Mouse (Mus musculus): ENCODE results near the gene 2310039H08Rik. TPM values are rescaled to one million over a fixed set of nuclear protein-coding genes. Genes with fewer than 3 reads are reported as not detected.

Gene 2310039H08Rik
- polyA plus RNA-seq, 1 experiment from 2014 or later: 57.9 TPM

DNA sequence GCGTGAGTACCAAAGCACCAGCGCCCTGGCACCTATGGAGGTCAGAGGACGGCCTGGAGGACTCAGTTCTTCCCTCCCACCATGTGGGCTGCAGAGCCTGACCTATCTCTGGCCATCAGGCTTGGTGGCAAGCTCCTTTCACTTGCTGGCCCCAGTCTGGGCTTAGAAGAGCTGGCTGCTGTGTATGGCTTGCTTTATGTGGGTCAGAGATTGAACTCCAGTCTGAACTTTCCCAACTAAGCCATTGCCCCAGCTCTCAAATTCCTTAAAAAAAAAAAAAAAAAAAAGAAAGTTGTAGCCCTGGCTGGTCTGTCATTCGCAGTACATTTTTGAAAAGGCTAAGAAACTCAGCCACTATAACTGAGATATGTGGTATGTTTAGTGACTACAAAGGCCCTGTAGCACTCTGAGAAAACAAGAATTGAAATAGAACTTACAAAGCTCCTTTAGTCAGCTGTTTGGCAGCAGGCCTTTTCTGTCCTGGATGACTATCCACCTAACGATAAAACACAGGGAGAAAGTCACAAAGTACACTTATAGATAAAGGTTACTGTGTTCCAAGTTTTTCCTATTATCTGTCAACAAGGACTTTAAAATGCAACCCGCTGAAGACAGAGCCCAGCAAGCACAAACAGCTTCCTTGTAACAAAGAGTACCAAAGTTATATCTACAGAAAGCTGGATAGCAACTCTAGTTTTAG, 36.8 kb downstream of the 2310039H08Rik start:
- Histone ChIP-seq H3K27me3 (ENCODE audit: control insufficient read depth, insufficient read depth, low read length) (no peaks in the 10 kb centered on the region), H3K27ac (ENCODE audit: low read depth, low read length) (no peak overlapping the region), H3K9ac (ENCODE audit: low read length) (no peak overlapping the region), H3K4me2 (no peak overlapping the region), H3K4me1 (ENCODE audit: control insufficient read depth, insufficient read depth, low read length) (no peaks in the 10 kb centered on the region; the same call in 1 of the 2 replicates), H3K9me3 (ENCODE audit: control insufficient read depth, low read length) (no peaks in the 10 kb centered on the region), H3K4me3 (ENCODE audit: low read depth, low read length) (no peak overlapping the region), H3K36me3 (ENCODE audit: control insufficient read depth, insufficient read depth, low read length) (peaks cover 10% of the 10 kb centered on the region)
- DNase-seq (ENCODE audit: low spot score, missing footprints) (no peak), ATAC-seq (ENCODE audit: low FRiP score) (no peak)
- WGBS: 92% methylated on average over 6 of the region's 6 CpGs

DNA sequence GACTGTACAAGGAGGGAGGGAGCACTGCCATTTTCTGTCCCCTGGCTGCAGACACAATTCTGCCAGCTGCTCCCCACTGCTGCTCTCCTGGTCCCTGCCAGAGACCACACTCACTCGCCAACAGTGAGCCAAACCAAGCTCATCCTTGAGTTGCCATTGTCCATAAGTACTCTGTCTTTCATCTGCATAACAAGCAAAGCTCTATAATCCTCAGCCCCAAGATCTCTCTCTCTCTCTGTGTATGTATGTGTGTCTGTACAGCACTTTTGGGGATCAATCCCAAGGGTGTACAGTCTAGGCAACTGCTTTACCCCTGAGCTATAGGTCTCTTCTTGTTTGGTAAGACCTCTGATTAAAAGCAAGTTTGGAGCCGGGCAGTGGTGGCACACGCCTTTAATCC, 38.2 kb downstream of the 2310039H08Rik start:
- Histone ChIP-seq H3K27ac (ENCODE audit: low read depth, low read length) (no peak overlapping the region), H3K36me3 (ENCODE audit: control insufficient read depth, insufficient read depth, low read length) (peaks cover 10% of the 10 kb centered on the region), H3K4me1 (ENCODE audit: control insufficient read depth, insufficient read depth, low read length) (no peaks in the 10 kb centered on the region; the same call in 1 of the 2 replicates), H3K4me3 (ENCODE audit: low read depth, low read length) (no peak overlapping the region), H3K27me3 (ENCODE audit: control insufficient read depth, insufficient read depth, low read length) (no peaks in the 10 kb centered on the region), H3K9me3 (ENCODE audit: control insufficient read depth, low read length) (no peaks in the 10 kb centered on the region), H3K9ac (ENCODE audit: low read length) (no peak overlapping the region), H3K4me2 (no peak overlapping the region)
- DNase-seq (ENCODE audit: low spot score, missing footprints) (no peak), ATAC-seq (ENCODE audit: low FRiP score) (no peak)
- WGBS: 82% methylated on average over 3 of the region's 3 CpGs

DNA sequence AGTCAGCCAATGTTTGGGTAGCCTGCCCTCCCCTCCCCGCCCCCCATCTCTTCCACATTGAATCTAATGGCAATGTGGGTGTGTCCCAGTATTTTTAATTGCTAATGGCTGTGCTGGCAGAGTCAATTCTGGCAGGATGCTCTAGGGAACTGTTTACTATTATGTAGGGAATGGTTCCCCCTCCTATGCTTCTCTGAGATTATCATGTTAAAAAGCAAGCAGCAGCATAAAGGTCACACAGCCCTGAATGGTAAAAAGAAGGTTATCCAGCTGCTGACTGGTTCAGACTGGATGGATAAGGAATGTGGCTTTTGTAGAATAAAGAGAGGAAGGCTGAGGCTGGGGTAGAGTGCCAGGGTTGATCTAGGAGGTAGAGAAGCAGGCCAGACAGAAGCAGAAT, 40.0 kb downstream of the 2310039H08Rik start:
- Histone ChIP-seq H3K4me1 (ENCODE audit: control insufficient read depth, insufficient read depth, low read length) (no peaks in the 10 kb centered on the region; the same call in 1 of the 2 replicates), H3K4me3 (ENCODE audit: low read depth, low read length) (no peak overlapping the region), H3K36me3 (ENCODE audit: control insufficient read depth, insufficient read depth, low read length) (peaks cover 5% of the 10 kb centered on the region), H3K9me3 (ENCODE audit: control insufficient read depth, low read length) (no peaks in the 10 kb centered on the region), H3K9ac (ENCODE audit: low read length) (no peak overlapping the region), H3K27ac (ENCODE audit: low read depth, low read length) (no peak overlapping the region), H3K4me2 (no peak overlapping the region), H3K27me3 (ENCODE audit: control insufficient read depth, insufficient read depth, low read length) (no peaks in the 10 kb centered on the region)
- ATAC-seq (ENCODE audit: low FRiP score) (no peak), DNase-seq (ENCODE audit: low spot score, missing footprints) (no peak)
- 92% methylated on average over 1 of the region's 1 CpGs for WGBS

DNA sequence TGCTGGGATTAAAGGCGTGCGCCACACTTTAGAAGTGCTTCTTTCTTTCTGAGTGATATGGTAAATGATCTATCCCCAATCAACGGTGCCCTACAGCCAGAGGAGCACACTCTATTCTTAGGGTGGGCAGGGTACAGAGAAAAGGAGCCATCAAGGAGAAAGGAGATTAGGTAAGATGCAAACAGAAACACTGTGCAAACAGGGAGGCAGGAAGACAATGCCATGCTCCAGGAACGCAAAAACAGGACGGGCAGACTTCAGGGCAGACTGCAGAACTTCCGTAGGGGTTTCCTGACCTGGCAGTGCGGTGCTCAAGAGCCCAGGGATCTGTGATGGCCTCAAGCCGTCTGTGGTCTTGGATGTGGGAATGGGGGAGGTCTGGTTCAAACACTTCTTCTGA, 41.2 kb downstream of the 2310039H08Rik start:
- Histone ChIP-seq H3K4me3 (ENCODE audit: low read depth, low read length) (no peak overlapping the region), H3K4me1 (ENCODE audit: control insufficient read depth, insufficient read depth, low read length) (no peaks in the 10 kb centered on the region; the same call in 1 of the 2 replicates), H3K27me3 (ENCODE audit: control insufficient read depth, insufficient read depth, low read length) (no peaks in the 10 kb centered on the region), H3K27ac (ENCODE audit: low read depth, low read length) (no peak overlapping the region), H3K9ac (ENCODE audit: low read length) (no peak overlapping the region), H3K36me3 (ENCODE audit: control insufficient read depth, insufficient read depth, low read length) (peaks cover 2% of the 10 kb centered on the region; the same call in 1 of the 2 replicates), H3K9me3 (ENCODE audit: control insufficient read depth, low read length) (no peaks in the 10 kb centered on the region), H3K4me2 (no peak overlapping the region)
- WGBS: 86% methylated on average over 8 of the region's 8 CpGs
- ATAC-seq (ENCODE audit: low FRiP score) (no peak), DNase-seq (ENCODE audit: low spot score, missing footprints) (no peak)

DNA sequence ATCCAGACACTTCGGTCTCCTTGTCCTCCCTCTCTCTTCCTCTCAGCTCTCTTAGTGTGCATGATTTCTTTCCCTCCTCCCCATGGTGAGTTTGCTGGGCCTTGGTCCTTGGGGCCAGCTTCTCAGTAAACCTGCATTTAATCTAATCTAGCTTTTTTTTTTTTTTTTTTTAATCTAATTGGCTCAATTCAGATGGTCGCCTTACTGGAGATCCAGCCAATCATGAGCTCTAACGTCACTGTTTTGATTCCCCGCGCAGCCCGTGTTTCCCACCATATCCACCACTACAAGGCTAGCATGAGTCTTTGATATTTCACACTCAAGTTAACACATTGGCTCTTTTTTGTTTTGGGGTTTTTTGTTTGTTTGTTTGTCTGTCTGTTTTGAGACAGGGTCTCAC, 42.1 kb downstream of the 2310039H08Rik start:
- ATAC-seq (ENCODE audit: low FRiP score) (no peak), DNase-seq (ENCODE audit: low spot score, missing footprints) (no peak)
- WGBS: 92% methylated on average over 6 of the region's 6 CpGs
- Histone ChIP-seq H3K36me3 (ENCODE audit: control insufficient read depth, insufficient read depth, low read length) (no peaks in the 10 kb centered on the region; the same call in 1 of the 2 replicates), H3K9ac (ENCODE audit: low read length) (no peak overlapping the region), H3K4me1 (ENCODE audit: control insufficient read depth, insufficient read depth, low read length) (no peaks in the 10 kb centered on the region; the same call in 1 of the 2 replicates), H3K27me3 (ENCODE audit: control insufficient read depth, insufficient read depth, low read length) (no peaks in the 10 kb centered on the region), H3K4me3 (ENCODE audit: low read depth, low read length) (no peak overlapping the region), H3K9me3 (ENCODE audit: control insufficient read depth, low read length) (no peaks in the 10 kb centered on the region), H3K4me2 (no peak overlapping the region), H3K27ac (ENCODE audit: low read depth, low read length) (no peak overlapping the region)

DNA sequence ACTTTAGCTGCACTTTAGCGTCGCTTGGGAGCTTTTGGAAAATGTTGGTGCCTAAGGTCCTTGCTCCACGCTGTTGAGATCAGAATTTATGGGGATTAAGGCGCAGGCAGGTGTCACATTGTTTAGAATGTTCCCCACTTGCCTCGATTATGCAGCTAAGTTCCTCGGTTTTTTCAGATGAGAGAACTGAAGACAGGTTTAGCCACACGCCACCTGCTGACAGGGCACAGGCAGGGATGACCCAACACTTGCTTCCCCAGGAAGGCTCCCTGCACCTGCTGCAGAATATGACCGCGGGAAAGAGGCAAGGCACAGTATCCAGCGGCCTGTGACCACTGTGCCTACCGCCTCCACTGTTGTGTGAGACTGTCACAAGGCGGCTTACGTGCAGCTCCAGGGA, 43.9 kb downstream of the 2310039H08Rik start:
- Histone ChIP-seq H3K4me2 (no peak overlapping the region), H3K9ac (ENCODE audit: low read length) (no peak overlapping the region), H3K36me3 (ENCODE audit: control insufficient read depth, insufficient read depth, low read length) (no peaks in the 10 kb centered on the region; the same call in 1 of the 2 replicates), H3K4me3 (ENCODE audit: low read depth, low read length) (no peak overlapping the region), H3K9me3 (ENCODE audit: control insufficient read depth, low read length) (no peaks in the 10 kb centered on the region), H3K27ac (ENCODE audit: low read depth, low read length) (no peak overlapping the region), H3K4me1 (ENCODE audit: control insufficient read depth, insufficient read depth, low read length) (no peaks in the 10 kb centered on the region; the same call in 1 of the 2 replicates), H3K27me3 (ENCODE audit: control insufficient read depth, insufficient read depth, low read length) (no peaks in the 10 kb centered on the region)
- ATAC-seq (ENCODE audit: low FRiP score) (no peak), DNase-seq (ENCODE audit: low spot score, missing footprints) (no peak)
- WGBS: 70% methylated on average over 13 of the region's 13 CpGs

DNA sequence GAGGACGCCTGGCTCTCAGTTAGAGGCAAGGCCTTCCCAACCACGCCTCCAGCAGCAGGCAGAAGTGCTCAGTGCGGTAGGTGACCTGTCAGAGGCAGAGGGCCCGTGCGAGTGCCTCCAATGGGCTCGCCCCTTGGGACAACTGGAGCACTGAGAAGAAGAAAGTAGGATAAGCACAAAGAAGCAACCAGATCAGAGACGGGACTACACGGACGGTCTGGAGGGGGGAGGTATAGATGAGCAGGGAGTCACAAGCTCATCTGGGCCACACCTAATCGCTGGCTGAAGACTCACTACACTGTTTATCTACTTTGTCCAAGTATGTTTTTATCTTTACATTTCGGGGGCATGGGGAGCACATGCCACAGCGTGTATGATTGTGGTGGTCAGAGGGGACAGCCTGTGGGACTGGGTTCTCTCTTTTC, 45.3 kb downstream of the 2310039H08Rik start:
- Histone ChIP-seq H3K9ac (ENCODE audit: low read length) (no peak overlapping the region), H3K4me2 (no peak overlapping the region), H3K4me3 (ENCODE audit: low read depth, low read length) (no peak overlapping the region), H3K4me1 (ENCODE audit: control insufficient read depth, insufficient read depth, low read length) (no peaks in the 10 kb centered on the region), H3K27ac (ENCODE audit: low read depth, low read length) (no peak overlapping the region), H3K9me3 (ENCODE audit: control insufficient read depth, low read length) (no peaks in the 10 kb centered on the region), H3K27me3 (ENCODE audit: control insufficient read depth, insufficient read depth, low read length) (no peaks in the 10 kb centered on the region), H3K36me3 (ENCODE audit: control insufficient read depth, insufficient read depth, low read length) (no peaks in the 10 kb centered on the region)
- WGBS: 88% methylated on average over 12 of the region's 12 CpGs
- no peak for DNase-seq (ENCODE audit: low spot score, missing footprints)
- ATAC-seq (ENCODE audit: low FRiP score): no peak

DNA sequence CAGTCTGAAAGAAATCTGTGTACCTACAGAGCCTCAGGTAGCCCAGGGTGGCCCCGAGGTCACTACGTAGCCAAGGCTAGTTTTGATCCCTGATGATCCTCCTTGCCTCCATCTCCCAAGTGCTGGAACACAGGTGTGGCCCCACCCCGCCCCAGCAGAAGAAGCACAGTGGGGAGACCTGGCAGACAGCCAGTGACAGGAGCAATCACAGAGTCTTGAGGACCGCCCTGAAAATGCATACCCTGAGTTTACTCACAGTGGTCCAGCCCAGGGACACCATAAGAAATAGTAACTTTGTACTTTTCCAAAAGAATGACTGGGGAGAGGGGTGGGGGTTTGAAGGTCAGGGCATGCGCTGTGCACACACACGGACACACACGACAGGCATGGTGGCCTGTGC, 48.2 kb downstream of the 2310039H08Rik start:
- Histone ChIP-seq H3K4me2 (no peak overlapping the region), H3K27ac (ENCODE audit: low read depth, low read length) (no peak overlapping the region), H3K9ac (ENCODE audit: low read length) (no peak overlapping the region), H3K9me3 (ENCODE audit: control insufficient read depth, low read length) (no peaks in the 10 kb centered on the region), H3K4me1 (ENCODE audit: control insufficient read depth, insufficient read depth, low read length) (no peaks in the 10 kb centered on the region), H3K36me3 (ENCODE audit: control insufficient read depth, insufficient read depth, low read length) (peaks cover 12% of the 10 kb centered on the region), H3K27me3 (ENCODE audit: control insufficient read depth, insufficient read depth, low read length) (no peaks in the 10 kb centered on the region), H3K4me3 (ENCODE audit: low read depth, low read length) (no peak overlapping the region)
- DNase-seq (ENCODE audit: low spot score, missing footprints) (no peak), ATAC-seq (ENCODE audit: low FRiP score) (no peak)
- WGBS: 92% methylated on average over 7 of the region's 7 CpGs

Data from midbrain, embryonic 11.5 days (tissue).